Mouse (Mus musculus) T-cell, adult 2 months (primary cell): ENCODE results near the gene Nip7.
"Not testable (repeated sequence)": the region's sequence is repeated elsewhere in the genome, so short reads cannot be mapped to it uniquely, and the experiment has no call there.

Experiments
- DNase-seq: peaks from one replicate; pipeline ENCODE4 v3.0.0; 2022; ENCODE audit warnings: low spot score

Nip7 gene

DNA sequence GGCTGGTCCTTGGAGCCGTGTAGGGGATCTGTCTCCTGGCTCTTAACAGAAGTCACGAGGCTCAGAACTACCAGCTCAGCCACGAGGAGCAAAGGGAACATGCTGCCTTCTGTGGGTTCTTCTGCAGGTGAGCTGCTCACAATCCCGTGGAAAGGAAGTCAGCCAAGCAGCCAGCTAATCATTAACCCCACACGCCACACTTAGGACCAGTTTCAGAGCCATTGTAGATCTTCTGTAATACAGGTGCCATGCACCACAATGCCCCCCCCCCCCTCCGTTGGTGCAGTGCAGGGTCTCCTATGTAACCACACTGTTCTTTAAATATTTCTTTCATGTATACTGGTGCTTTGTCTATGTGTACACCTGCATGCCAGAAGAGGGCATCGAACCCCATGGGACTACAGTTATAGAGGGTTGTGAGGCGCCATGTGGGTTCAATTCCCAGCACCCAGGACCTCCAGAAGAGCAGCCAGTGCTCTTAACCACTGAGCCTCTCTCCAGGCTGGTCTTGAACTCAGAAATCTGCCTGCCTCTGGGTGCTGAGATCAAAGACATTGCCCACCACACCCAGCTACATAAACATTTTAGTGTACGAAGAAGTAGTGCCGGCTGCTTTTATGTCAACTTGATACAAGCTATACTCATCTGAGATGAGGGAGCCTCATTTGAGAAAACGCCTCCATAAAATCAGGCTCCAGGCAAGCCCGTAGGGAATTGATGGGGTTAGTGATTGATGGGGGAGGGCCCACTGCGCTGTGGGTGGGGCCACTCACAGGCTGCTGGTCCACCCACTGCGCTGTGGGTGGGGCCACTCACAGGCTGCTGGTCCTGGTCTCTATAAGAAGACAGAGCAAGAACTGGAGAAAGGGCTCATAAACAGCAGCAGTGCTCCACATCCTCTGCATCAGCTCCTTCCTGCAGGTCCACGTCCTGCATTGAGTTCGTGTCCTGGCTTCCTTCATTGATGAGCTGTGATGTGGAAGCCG, 9.1 kb downstream of the Nip7 start, which contains the start of gene Tmed6:
Gene Tmed6, minus strand, starts transcription at position 134 of the 986 bp plus-strand sequence.
- DNase-seq, result peak; percentile 15

DNA sequence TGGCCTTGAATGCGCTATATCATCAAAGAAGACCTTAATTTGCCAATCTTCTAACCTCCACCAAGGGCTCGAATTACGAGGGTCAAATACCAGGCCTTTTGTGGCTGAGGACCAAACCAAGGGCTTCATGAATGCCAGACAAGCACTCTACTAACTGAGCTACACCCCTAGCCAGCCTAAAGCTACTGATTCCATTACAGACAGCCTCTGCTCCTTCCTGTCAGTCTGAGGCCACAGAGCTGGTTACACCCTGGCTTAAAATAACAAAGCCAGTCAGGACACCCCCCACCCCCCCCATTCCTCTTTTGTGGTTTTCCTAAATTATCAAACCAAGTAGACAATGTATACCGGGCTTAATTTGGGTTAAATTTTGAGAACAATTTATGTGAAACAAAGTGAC, 17.0 kb downstream of the Nip7 start:
- DNase-seq, result no peak

DNA sequence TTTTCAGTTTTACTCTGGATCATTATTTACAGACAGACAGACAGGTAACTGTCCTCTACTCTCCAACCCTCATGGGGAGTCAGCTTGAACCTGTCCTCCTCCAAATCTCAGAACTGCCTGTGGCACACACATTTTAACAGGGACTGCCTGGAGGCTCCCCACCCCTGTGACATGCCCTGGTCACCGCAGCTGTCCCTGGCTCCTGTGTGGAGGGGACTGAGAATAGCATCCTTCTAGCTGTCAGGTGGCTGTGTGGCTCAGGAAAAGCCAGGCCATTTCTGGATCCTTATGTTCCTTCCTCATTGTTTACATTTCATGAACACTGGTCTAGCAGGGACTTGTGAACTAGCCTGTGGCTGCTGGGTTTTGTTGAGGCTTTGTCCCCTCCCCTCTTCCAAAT, 17.5 kb downstream of the Nip7 start:
- DNase-seq, result no peak

DNA sequence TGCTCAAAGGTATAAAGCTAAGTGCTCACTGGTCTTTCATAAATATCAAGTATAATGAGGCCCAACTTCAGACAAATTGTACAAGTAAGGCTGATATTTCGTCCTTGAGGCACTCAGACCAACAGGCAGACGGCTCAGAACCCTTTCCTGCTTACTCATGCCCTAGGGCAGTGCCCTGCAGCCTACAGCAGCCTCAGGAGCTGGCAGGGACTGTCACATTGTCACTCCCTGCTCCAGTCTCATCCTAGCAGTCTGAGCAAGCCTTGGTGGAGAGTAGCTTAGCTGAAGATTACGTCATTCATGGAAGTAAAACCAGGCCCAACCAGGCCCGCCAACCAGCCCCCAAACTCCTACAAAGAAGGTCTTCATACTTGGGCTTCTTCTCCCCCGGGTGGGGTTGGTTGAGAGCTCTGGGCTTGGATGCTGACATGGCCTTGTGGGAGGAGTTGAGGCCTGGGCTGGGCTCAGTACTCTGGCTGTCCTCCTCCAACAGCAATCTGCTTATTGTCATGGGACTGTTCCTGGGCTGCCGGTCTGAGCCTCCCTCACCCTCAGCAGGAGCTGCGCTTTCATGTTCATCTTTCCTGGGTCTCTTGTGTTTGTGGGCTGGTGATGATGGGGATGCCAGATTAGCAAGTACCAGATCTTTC, 19.7 kb downstream of the Nip7 start:
- DNase-seq, result no peak

DNA sequence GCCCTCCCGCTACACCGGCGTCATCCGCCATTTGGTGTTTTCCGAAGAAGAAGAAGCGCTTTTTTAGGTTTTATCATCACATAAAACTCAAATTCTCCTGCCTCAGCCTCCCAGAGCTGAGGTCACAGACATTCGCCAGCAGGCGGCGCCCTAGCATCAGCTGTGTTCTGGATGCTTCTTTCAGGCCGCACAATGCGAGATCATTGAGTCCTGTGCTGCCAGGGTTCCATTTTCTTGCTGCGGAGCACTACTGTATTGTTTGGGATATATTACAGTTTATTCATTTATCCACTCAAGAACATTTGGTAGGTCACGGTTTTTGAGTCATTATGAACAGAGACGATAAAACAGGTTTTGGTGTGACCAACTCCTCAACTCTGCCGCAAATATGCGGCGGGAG, 28.7 kb downstream of the Nip7 start:
- peak; percentile 18 for DNase-seq

DNA sequence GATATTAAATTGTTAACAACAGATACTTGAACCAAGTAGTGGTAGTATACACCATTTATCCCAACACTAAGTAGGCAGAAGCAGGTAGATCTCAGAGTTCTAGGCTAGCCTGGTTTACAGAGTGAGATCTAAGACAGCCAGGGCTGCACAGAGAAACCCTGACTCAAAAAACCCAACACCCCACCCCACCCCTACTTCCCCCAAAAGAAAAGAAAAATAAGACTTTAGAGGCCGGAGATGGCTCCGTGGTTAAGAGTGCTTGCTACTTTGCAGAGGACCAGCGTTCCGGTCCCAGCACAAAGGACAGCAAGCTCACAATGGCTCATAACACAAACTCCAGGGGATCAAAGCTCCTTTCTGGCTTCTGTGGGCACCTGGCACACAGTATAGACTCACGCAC, 29.3 kb downstream of the Nip7 start:
- no peak for DNase-seq

GRCm38 (mm10) chr8:107088526-107089063, 31.9 kb downstream of the Nip7 start:
- no peak for DNase-seq

- DNase-seq, result no peak
Measured at GRCm38 (mm10) chr8:107090531-107090930, 33.9 kb downstream of the Nip7 start.

DNA sequence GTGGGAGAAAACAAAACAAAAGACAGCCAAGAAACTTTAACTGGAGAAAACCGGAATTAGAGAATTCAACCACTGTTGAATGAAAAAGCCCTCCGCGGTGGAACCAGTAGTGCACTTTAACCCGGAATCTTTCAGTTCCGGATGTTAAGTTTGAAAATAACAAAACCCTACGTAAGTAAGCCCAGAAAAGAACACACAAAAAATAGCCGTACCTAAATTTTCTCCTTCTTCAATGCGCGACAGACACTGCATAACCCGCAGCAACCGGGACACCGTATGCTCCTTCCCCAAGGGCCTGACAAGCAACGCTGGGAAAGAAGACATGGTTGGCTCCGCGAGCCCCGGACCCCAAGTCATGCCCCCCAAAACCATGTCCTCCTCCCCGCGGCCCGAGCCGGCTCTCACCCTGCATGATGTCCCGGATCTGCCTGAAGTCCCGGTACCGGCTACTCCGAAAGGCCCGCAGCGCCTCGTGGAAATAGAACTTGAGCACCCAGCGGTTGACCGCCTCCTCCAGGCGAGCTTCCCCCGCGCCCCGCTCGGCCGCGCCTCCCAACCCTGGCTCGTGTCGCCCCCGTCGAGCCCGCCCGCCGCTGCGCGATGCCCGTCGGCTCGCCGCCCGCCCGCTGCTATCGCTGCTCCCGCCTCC, 39.2 kb downstream of the Nip7 start:
- peak; percentile 65 for DNase-seq

GRCm38 (mm10) chr8:107096366-107097036, 39.8 kb downstream of the Nip7 start, which contains the start of gene Terf2:
Terf2 (minus strand) TSS chr8:107096547.
- DNase-seq, result peak; percentile 95

- DNase-seq, result no peak
Measured at GRCm38 (mm10) chr8:107100635-107101034, 44.0 kb downstream of the Nip7 start.

DNA sequence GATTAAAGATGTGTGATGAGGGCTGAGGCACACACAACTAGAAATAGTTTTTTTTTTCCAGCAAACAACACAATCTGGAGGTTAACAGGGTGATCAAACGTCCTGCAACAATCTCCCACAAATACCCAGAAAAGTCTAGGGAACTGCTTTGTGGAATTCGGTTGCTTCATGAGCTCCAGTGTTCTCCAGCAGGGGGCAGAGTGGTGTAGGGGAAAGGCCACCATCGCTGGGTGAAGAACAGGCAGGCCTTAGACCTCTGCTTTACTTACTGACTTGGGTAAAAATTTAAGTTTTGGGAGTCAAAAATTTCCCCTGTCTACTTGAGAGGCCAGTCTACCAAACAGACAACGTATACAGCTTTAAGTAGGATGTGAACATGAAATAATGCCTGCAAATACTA, 47.9 kb downstream of the Nip7 start:
- peak; percentile 55 for DNase-seq

- DNase-seq, result not testable (repeated sequence)
Measured at GRCm38 (mm10) chr8:107108089-107108488, 51.4 kb downstream of the Nip7 start.

DNA sequence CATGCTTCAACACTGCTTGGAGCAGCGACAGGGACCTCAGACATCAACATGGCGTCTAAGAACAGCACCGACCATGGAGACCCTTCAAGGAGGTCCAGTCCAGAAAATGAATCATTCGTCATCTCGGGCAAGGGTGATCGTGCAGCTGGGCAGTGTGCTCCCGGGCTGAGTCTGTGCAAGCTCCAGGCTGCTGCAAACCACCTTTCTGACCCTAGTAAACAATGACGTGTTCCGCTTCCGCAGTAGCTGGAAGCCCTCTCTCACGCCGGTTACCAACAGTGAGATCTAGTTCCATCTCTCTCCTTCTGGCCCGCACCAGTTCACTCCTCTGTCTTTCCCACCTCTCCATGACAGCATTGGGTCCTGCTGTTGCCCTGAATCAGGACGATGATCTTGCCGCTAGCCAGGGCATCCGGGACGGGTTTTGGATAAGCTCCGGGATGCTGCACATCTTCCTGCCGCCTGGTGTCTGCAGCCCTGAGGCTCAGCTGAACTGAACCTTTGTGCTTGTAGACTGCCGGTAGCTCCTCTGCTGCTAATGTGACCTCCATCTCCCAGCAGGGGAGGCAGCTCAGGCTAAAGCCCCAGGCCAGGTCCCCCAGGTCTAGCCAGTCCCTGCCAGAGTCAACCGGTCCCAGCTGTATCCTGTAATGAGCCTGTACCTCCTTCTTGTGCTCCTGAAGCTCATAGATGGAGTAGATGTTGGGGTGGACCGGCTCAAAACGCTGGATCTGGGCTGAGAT, 52.5 kb downstream of the Nip7 start:
- DNase-seq, result no peak

GRCm38 (mm10) chr8:107109816-107110435, 53.2 kb downstream of the Nip7 start:
- DNase-seq, result no peak
